Mouse (Mus musculus): Measurements from ENCODE around the gene Micall1.

DNA sequence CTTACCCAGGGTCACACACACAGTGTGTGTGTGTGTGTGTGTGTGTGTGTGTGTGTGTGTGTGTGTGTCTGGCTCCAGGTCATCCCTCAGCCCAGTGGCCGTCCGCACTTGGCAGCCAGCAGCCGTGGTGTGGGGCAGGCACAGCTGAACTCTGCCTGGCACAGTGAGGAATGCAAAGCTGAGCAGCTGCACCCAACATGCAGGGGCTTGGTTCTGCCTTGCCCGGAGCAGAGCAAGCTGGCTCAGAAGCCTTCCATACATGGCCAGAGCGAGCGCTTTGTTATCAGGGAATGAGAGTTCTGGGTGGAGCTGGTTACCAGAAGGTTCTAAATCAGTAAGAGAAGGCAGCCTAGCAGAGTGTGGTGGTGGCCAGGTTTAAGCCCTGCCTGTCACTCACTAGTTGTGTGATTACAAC, 11.1 kb upstream of the Micall1 start:
- no peak for TF ChIP-seq CTCF (IDR thresholded peaks at IDR 0.05; ENCODE audit: low read depth)
- no peak for TF ChIP-seq EP300 (IDR thresholded peaks at IDR 0.05; ENCODE audit: low read depth)
